Mouse (Mus musculus) neural tube, embryonic 10.5 days (tissue): ENCODE results near the gene Rpl28.
A peak's percentile ranks its signal among the peaks of the same experiment; 100 is the strongest.

ENCODE experiments used
- DNase-seq: peaks from one replicate; pipeline ENCODE4 v3.0.0-alpha.2; 2017; ENCODE audit warnings: low spot score; ENCODE audit errors: extremely low spot score

Rpl28 gene

DNA sequence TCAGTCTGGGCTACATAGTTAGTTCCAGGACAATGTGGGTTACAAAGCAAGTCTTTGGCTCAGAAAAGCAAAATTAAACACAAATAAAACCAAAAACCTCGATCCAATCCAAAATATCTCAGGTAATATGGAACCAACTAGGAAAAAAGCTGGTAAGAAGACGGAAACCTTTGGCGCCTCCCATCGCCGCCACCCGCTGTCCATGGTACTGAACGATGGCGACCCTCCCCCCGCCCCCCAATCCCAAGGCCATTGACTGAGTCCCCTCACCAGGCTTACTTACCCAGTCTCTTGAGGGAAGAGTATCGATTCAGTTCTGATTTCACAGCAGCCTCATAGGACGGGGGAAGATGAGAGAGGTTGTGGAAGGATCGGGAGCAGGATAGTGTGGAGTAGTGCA is 37.8 kb downstream of the Rpl28 start:
- DNase-seq = peak; percentile 37

GRCm38 (mm10) chr7:4835631-4836327 is 43.1 kb downstream of the Rpl28 start:
- DNase-seq = peak; percentile 24

GRCm38 (mm10) chr7:4836351-4836792 is 43.7 kb downstream of the Rpl28 start:
- peak; percentile 62 for DNase-seq

GRCm38 (mm10) chr7:4837639-4838038 is 45.0 kb downstream of the Rpl28 start:
- DNase-seq = no peak

DNA sequence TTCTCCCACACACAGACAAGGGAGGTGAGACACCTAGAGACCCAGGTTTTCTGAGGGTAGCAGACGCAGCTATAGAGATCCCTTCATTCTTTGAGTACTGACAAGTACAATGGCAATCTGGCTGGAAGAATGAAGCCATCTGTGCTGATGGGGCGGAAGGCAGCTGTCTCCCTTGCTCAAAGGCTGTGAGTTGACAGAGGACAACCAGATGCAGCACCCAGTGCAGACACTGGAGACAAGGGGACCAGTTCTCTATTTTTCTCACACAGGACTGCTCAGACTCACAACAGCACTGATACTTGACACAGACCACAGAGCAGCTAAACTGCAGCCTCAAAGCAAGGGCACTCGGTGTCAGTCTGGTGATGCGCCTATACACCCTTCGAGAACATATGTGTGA is 49.4 kb downstream of the Rpl28 start:
- no peak for DNase-seq

GRCm38 (mm10) chr7:4842634-4843131 is 50.0 kb downstream of the Rpl28 start:
- peak; percentile 48 for DNase-seq

DNA sequence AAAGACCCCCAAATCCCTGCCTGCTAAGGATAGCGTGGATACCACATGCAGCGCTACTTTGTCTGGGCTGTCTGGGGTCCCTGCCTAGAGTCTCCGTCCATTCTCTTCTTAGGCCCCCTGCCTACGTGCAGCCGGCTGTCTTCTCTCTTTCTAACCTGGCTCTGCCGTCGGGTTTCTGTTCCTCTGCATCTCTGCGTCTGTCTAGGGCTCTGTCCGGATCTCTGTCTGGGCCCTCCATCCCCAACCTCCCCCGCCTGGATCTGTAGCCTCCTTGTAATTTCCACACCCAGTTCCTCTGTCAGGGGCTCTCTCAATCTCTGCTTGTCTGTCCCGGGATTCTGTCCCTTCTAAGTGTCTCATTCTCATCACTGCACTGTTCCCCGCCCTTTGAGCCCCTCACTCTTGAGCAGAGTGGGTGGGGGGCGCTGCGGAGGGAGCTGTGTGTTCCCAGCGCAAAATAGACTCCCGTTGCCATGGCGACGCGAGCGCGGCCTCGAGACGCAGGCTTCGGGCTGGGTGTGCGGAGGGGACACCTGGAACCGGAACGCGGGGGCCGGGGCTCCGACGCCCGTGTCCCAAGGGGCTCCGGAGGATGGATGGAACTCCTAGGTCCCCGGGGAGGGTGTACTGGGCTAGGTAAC is 51.0 kb downstream of the Rpl28 start:
- peak; percentile 72 for DNase-seq

DNA sequence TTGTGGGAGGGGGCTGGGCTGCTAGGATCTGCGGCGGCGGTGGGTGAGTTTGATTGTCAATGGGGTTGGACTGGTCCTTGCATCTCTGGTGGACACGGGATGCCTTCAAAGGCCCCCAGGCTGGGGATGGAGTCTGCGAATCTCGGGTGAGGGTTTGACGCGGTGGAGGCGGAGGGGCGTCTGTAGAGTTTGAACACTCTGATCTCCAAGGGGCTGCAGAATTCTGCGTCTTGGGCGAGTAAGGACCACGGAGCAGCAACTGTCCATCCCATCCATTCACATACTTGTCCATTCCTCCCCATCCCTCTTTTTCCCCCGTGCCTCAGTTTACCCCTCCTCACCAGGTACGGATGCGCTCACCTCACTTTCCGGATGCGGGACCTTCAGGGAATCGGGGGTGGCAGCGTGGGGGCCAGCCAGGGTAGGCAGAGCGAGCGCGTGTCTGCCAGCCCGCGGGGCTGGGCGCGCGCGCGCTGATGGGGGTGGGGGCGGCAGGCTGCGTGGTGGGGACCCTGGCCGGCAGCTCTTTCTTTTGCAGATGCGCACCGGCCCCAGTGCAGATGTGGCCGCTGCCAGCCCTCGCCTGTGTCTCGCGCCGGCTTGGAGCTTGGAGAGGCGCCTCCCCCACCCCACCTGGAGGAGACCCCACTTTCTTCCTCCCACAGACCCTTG is 51.7 kb downstream of the Rpl28 start, which contains the start of gene Shisa7:
TSS of gene Shisa7 (minus strand) at position 452 of the 672 bp plus-strand sequence.
- no peak for DNase-seq
